Mouse (Mus musculus) heart, embryonic 11.5 days (tissue): ENCODE results near the gene Hsd17b6. TPM values are rescaled to one million over a fixed set of nuclear protein-coding genes. Genes with fewer than 3 reads are reported as not detected.

Source experiments
- ATAC-seq: fragments of 200-750 bp; cut with Nextera tagmentation; replicated peaks from 2 replicates; pipeline ENCODE4 v1.8.0; 2017; ENCODE audit warnings: moderate library complexity; ENCODE audit not compliant: insufficient number of reproducible peaks, low FRiP score, low TSS enrichment
- H3K27ac ChIP-seq: fragments of 300-500 bp; sonication (generic); 2 replicates; pipeline ENCODE4 v1.5.1; 2014; ENCODE audit warnings: mild to moderate bottlenecking, low read depth, low read length
- H3K27me3 ChIP-seq: fragments of 300-500 bp; sonication (generic); 2 replicates; pipeline ENCODE4 v1.6.1; 2014; ENCODE audit warnings: mild to moderate bottlenecking, low read length, mixed read lengths; ENCODE audit not compliant: control insufficient read depth, insufficient read depth
- H3K36me3 ChIP-seq: fragments of 300-500 bp; sonication (generic); 2 replicates; pipeline ENCODE4 v1.6.1; 2014; ENCODE audit warnings: mild to moderate bottlenecking, low read length, moderate library complexity, mixed read lengths; ENCODE audit not compliant: control insufficient read depth, insufficient read depth
- H3K4me1 ChIP-seq: fragments of 300-500 bp; sonication (generic); 2 replicates; pipeline ENCODE4 v1.6.1; 2014; ENCODE audit warnings: low read length; ENCODE audit not compliant: control insufficient read depth, insufficient read depth
- H3K4me2 ChIP-seq: fragments of 300-500 bp; sonication (generic); 2 replicates; pipeline ENCODE4 v1.6.1; 2014; ENCODE audit warnings: mild to moderate bottlenecking, moderate library complexity
- H3K4me3 ChIP-seq: fragments of 300-500 bp; sonication (generic); 2 replicates; pipeline ENCODE4 v1.5.1; 2014; ENCODE audit warnings: low read depth, low read length
- H3K9ac ChIP-seq: fragments of 300-500 bp; sonication (generic); 2 replicates; pipeline ENCODE4 v1.6.1; 2014; ENCODE audit warnings: mild to moderate bottlenecking, low read depth, low read length, moderate library complexity
- H3K9me3 ChIP-seq: fragments of 300-500 bp; sonication (generic); replicated peaks from 2 replicates; pipeline ENCODE4 v1.6.1; 2016; ENCODE audit warnings: low read length; ENCODE audit not compliant: control insufficient read depth
- WGBS: fragments of 180-500 bp; shearing (Covaris S2); extraction: QIAGEN DNeasy Blood & Tissue Kit; methylation state at CpG from one replicate; pipeline ENCODE4 v1.1.7; 2014; ENCODE audit not compliant: insufficient replicate concordance; 5-methylcytosine and 5-hydroxymethylcytosine counted together
- polyA plus RNA-seq: library from polyadenylated mRNA; unstranded; fragments of >200 nt; fragmentation: Nextera tagmentation; extraction: Ambion mirVana; gene quantifications from 2 replicates; pipeline ENCODE4 v1.2.1, GENCODE M21; 2014

Hsd17b6 gene
- polyA plus RNA-seq, 1 experiment from 2014 or later = not detected

- H3K4me1 ChIP-seq = no peaks in the 10 kb centered on the region
- H3K27ac ChIP-seq = no peak overlapping the region
- no peak overlapping the region for H3K4me2 ChIP-seq
- H3K9me3 ChIP-seq = no peaks in the 10 kb centered on the region
- ATAC-seq = no peak
- 37% methylated on average over 5 of the region's 5 CpGs for WGBS
- H3K27me3 ChIP-seq = no peaks in the 10 kb centered on the region
- no peak overlapping the region for H3K9ac ChIP-seq
- H3K36me3 ChIP-seq = no peaks in the 10 kb centered on the region
- H3K4me3 ChIP-seq = no peak overlapping the region
Measured at GRCm38 (mm10) chr10:127945432-127946064, 61.9 kb downstream of the Hsd17b6 start.

Other genes starting within 250 kb of the Hsd17b6 start
- 0.10 TPM in 1 of 2 replicates, not detected in the other for gene Rdh1, start 247.9 kb downstream of the Hsd17b6 start, polyA plus RNA-seq
- gene Rdh16f1, start 247.8 kb downstream of the Hsd17b6 start, polyA plus RNA-seq = 0.10 TPM in 1 of 2 replicates, not detected in the other
- 0.18 TPM in 1 of 2 replicates, not detected in the other for gene Rdh9, start 231.2 kb downstream of the Hsd17b6 start, polyA plus RNA-seq
- gene Rdh16, start 206.5 kb downstream of the Hsd17b6 start, polyA plus RNA-seq = not detected in 2 replicates
- gene Rdh19, start 157.7 kb downstream of the Hsd17b6 start, polyA plus RNA-seq = not detected in 2 replicates
- gene Rdh16f2, start 141.1 kb downstream of the Hsd17b6 start, polyA plus RNA-seq = not detected in 2 replicates
- gene Rdh7, start 118.8 kb downstream of the Hsd17b6 start, polyA plus RNA-seq = not detected in 2 replicates
- not detected in 2 replicates for gene Sdr9c7, start 109.1 kb downstream of the Hsd17b6 start, polyA plus RNA-seq
- gene Prim1, start 7.6 kb upstream of the Hsd17b6 start, polyA plus RNA-seq = 56.0 and 61.4 TPM in 2 replicates
- 678 and 713 TPM in 2 replicates for gene Naca, start 28.0 kb upstream of the Hsd17b6 start, polyA plus RNA-seq
- gene Ptges3, start 51.3 kb upstream of the Hsd17b6 start, polyA plus RNA-seq = 354 and 377 TPM in 2 replicates
- gene Atp5b, start 75.7 kb upstream of the Hsd17b6 start, polyA plus RNA-seq = 4,523 and 4,948 TPM in 2 replicates
- gene Baz2a, start 84.0 kb upstream of the Hsd17b6 start, polyA plus RNA-seq = 10.9 and 21.7 TPM in 2 replicates
- 36.1 and 38.5 TPM in 2 replicates for gene Rbms2, start 172.7 kb upstream of the Hsd17b6 start, polyA plus RNA-seq
- 0.89 and 1.3 TPM in 2 replicates for gene Gls2, start 186.8 kb upstream of the Hsd17b6 start, polyA plus RNA-seq
- 40.4 and 41.4 TPM in 2 replicates for gene Spryd4, start 204.2 kb upstream of the Hsd17b6 start, polyA plus RNA-seq
- gene Mip, start 218.2 kb upstream of the Hsd17b6 start, polyA plus RNA-seq = not detected in 2 replicates
- gene Timeless, start 224.5 kb upstream of the Hsd17b6 start, polyA plus RNA-seq = 33.1 and 34.2 TPM in 2 replicates
- gene Apon, start 246.5 kb upstream of the Hsd17b6 start, polyA plus RNA-seq = 0.24 TPM in 1 of 2 replicates, not detected in the other